Mouse (Mus musculus): ENCODE measurements at regions not wholly inside any gene's neighbourhood (a gene's known extent, or its start where the extent isn't known, plus 50 kb on each side); places are given as distances from the start of the nearest gene placed in this dataset.

DNA sequence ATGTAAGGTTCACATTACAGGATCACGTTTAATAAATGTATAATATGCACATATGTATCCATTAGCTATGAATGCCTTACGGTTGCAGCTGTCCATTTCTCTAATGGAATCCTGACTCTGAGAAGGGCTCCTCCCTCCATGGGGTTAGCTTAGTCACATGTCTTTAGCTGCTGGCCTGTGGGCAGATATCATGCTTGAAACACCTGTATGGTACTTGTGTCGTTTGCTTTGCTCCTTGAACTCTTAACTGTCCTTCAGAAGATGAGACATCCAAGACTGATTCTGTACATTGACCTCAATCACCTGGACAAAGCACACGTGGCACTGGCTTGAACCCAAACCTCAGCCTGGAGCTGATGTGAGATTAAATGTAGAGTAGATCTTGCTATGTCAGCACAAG lies 128.3 kb upstream of the 4930583I09Rik start:
- TF ChIP-seq POLR2A (IDR thresholded peaks at IDR 0.05; ENCODE audit: borderline replicate concordance, extremely low read depth, low read depth, low read length): no peak
- no peak for TF ChIP-seq CTCF (IDR thresholded peaks at IDR 0.05; ENCODE audit: insufficient read depth, low read length)
